Mouse (Mus musculus) ovary, postnatal 14 days (tissue): ENCODE measurements at regions not wholly inside any gene's neighbourhood (a gene's known extent, or its start where the extent isn't known, plus 50 kb on each side); places are given as distances from the start of the nearest gene placed in this dataset.

Experiments
- DNase-seq: peaks from one replicate; pipeline ENCODE4 v3.0.0; 2022; ENCODE audit warnings: low spot score

- DNase-seq, result no peak
Measured at GRCm38 (mm10) chr5:45027876-45028275, 228.4 kb upstream of the Ldb2 start.

- no peak for DNase-seq
Measured at GRCm38 (mm10) chr5:45025383-45025782, 225.9 kb upstream of the Ldb2 start.

- DNase-seq, result no peak
Measured at GRCm38 (mm10) chr5:45007930-45008329, 208.4 kb upstream of the Ldb2 start.

GRCm38 (mm10) chr5:45000996-45001395, 201.5 kb upstream of the Ldb2 start:
- no peak for DNase-seq

GRCm38 (mm10) chr5:44999032-44999431, 199.6 kb upstream of the Ldb2 start:
- DNase-seq, result no peak

GRCm38 (mm10) chr5:44975456-44976195, 176.1 kb upstream of the Ldb2 start:
- DNase-seq, result peak; percentile 20

- DNase-seq, result peak; percentile 15
Measured at GRCm38 (mm10) chr5:44943023-44943921, 143.8 kb upstream of the Ldb2 start.

- DNase-seq, result no peak
Measured at GRCm38 (mm10) chr5:44942575-44942974, 143.1 kb upstream of the Ldb2 start.

GRCm38 (mm10) chr5:44925476-44925875, 126.0 kb upstream of the Ldb2 start:
- DNase-seq, result no peak

- no peak for DNase-seq
Measured at GRCm38 (mm10) chr5:44922129-44922775, 122.8 kb upstream of the Ldb2 start.

GRCm38 (mm10) chr5:44917816-44918213, 118.3 kb upstream of the Ldb2 start:
- DNase-seq, result no peak

GRCm38 (mm10) chr5:44917173-44917815, 117.8 kb upstream of the Ldb2 start:
- no peak for DNase-seq

- DNase-seq, result no peak
Measured at GRCm38 (mm10) chr5:44902541-44902940, 103.1 kb upstream of the Ldb2 start.

- DNase-seq, result no peak
Measured at GRCm38 (mm10) chr5:44886566-44887070, 87.1 kb upstream of the Ldb2 start.

- DNase-seq, result peak; percentile 16
Measured at GRCm38 (mm10) chr5:44876946-44877345, 77.5 kb upstream of the Ldb2 start.

- no peak for DNase-seq
Measured at GRCm38 (mm10) chr5:44872243-44872642, 72.8 kb upstream of the Ldb2 start.

- DNase-seq, result no peak
Measured at GRCm38 (mm10) chr5:44863887-44864286, 64.4 kb upstream of the Ldb2 start.

- no peak for DNase-seq
Measured at GRCm38 (mm10) chr5:44863349-44863748, 63.9 kb upstream of the Ldb2 start.

- DNase-seq, result no peak
Measured at GRCm38 (mm10) chr5:44854189-44854588, 54.7 kb upstream of the Ldb2 start.
